Mouse (Mus musculus) heart, postnatal 0 days (tissue): ENCODE data around the gene Fut4. TPM values are rescaled to one million over a fixed set of nuclear protein-coding genes. Genes with fewer than 3 reads are reported as not detected.

ENCODE experiments used
- ATAC-seq: fragments of 200-750 bp; cut with Nextera tagmentation; 2 replicates; pipeline ENCODE4 v1.8.0; 2017; ENCODE audit warnings: low read depth, moderate number of reproducible peaks, moderate library complexity; ENCODE audit not compliant: insufficient read depth
- DNase-seq: peaks from one replicate; pipeline ENCODE4 v3.0.0-alpha.2; 2016; ENCODE audit warnings: low spot score
- H3K27ac ChIP-seq: fragments of 300-500 bp; sonication (generic); 2 replicates; pipeline ENCODE4 v1.5.1; 2014; ENCODE audit warnings: low read depth, mild to moderate bottlenecking
- H3K27me3 ChIP-seq: fragments of 300-500 bp; sonication (generic); 2 replicates; pipeline ENCODE4 v1.6.1; 2014; ENCODE audit warnings: low read length, mixed read lengths; ENCODE audit not compliant: control insufficient read depth, insufficient read depth
- H3K36me3 ChIP-seq: fragments of 300-500 bp; sonication (generic); replicated peaks from 2 replicates; pipeline ENCODE4 v1.6.1; 2014; ENCODE audit warnings: low read length, mixed read lengths; ENCODE audit not compliant: control insufficient read depth, insufficient read depth
- H3K4me1 ChIP-seq: fragments of 300-500 bp; sonication (generic); 2 replicates; pipeline ENCODE4 v1.6.1; 2014; ENCODE audit warnings: antibody characterized with exemption; ENCODE audit not compliant: control insufficient read depth, insufficient read depth
- H3K4me2 ChIP-seq: fragments of 300-500 bp; sonication (generic); 2 replicates; pipeline ENCODE4 v1.6.1; 2014; ENCODE audit warnings: low read depth, mild to moderate bottlenecking, low read length, moderate library complexity
- H3K4me3 ChIP-seq: fragments of 300-500 bp; sonication (generic); 2 replicates; pipeline ENCODE4 v1.5.1; 2014; ENCODE audit warnings: low read depth, low read length
- H3K9ac ChIP-seq: fragments of 300-500 bp; sonication (generic); replicated peaks from 2 replicates; pipeline ENCODE4 v1.6.1; 2014; ENCODE audit warnings: low read depth, low read length, mixed read lengths
- H3K9me3 ChIP-seq: fragments of 300-500 bp; sonication (generic); replicated peaks from 2 replicates; pipeline ENCODE4 v1.6.1; 2016; ENCODE audit warnings: low read length; ENCODE audit not compliant: control insufficient read depth
- CTCF ChIP-seq: IDR thresholded peaks from 2 replicates; pipeline ENCODE4 v1.5.1; 2016; ENCODE audit warnings: antibody characterized with exemption, control low read depth, low read depth
- EP300 ChIP-seq: IDR thresholded peaks from 2 replicates; pipeline ENCODE4 v1.6.1; 2016; ENCODE audit warnings: antibody characterized with exemption, low read depth
- WGBS: fragments of 180-500 bp; shearing (Covaris S2); extraction: QIAGEN DNeasy Blood & Tissue Kit; methylation state at CpG from one replicate; pipeline ENCODE4 v1.1.7; 2014; 5-methylcytosine and 5-hydroxymethylcytosine counted together
- polyA plus RNA-seq: library from polyadenylated mRNA; unstranded; fragments of >200 nt; fragmentation: Nextera tagmentation; extraction: Ambion mirVana; gene quantifications from 2 replicates; pipeline ENCODE4 v1.2.1, GENCODE M21; 2015
- total RNA-seq: library from RNA; depleted of rRNA; stranded (reverse); fragments of >200 nt; gene quantifications from 2 replicates; pipeline ENCODE4 v1.2.3, GENCODE M21; 2014; ENCODE audit warnings: low replicate concordance; rRNA removed

Fut4 gene
- total RNA-seq = 1.6 TPM in 1 of 2 replicates, not detected in the other
- 0.27 and 0.40 TPM in 2 replicates for polyA plus RNA-seq

- peak within 1 kb of the TSS; percentile 83 for H3K4me2 ChIP-seq
- ATAC-seq (peak; percentile 61), DNase-seq (peak; percentile 13)
- H3K27ac ChIP-seq = no peak within 1 kb of the TSS
- H3K4me1 ChIP-seq = no peaks in the 10 kb centered on the region
- TF ChIP-seq CTCF = no peak
- no peak for TF ChIP-seq EP300
- peak within 1 kb of the TSS; percentile 48 for H3K4me3 ChIP-seq
- no peaks in the 10 kb centered on the region for H3K36me3 ChIP-seq
- H3K9me3 ChIP-seq = no peaks in the 10 kb centered on the region
- 1% methylated on average over 28 of the region's 28 CpGs for WGBS
- peak within 1 kb of the TSS; percentile 40 for H3K9ac ChIP-seq
- H3K27me3 ChIP-seq = peaks cover 12% of the 10 kb centered on the region
These were observed at the start of gene Fut4 for GRCm38 (mm10) chr9:14752001-14752522. Gene Fut4, minus strand, starts transcription at chr9:14752393.

- DNase-seq = no peak
- peaks cover 40% of the 10 kb centered on the region for H3K36me3 ChIP-seq
- H3K9me3 ChIP-seq = no peaks in the 10 kb centered on the region
- no peak overlapping the region for H3K4me3 ChIP-seq
- no peak overlapping the region for H3K4me2 ChIP-seq
- ATAC-seq = no peak
- no peak overlapping the region for H3K27ac ChIP-seq
- H3K4me1 ChIP-seq = peaks cover 3% of the 10 kb centered on the region; the same call in 1 of the 2 replicates
- 90% methylated on average over 6 of the region's 6 CpGs for WGBS
- TF ChIP-seq EP300 (no peak), CTCF (no peak)
- no peaks in the 10 kb centered on the region for H3K27me3 ChIP-seq
- no peak overlapping the region for H3K9ac ChIP-seq
These were observed 35.2 kb upstream of the Fut4 start for GRCm38 (mm10) chr9:14787356-14787755.

- peak within 1 kb of the TSS; percentile 94 for H3K27ac ChIP-seq
- DNase-seq (peak; percentile 97), ATAC-seq (peak; percentile 99)
- H3K4me3 ChIP-seq = peak within 1 kb of the TSS; percentile 90
- H3K4me1 ChIP-seq = peaks cover 3% of the 10 kb centered on the region; the same call in 1 of the 2 replicates
- TF ChIP-seq EP300 (peak; percentile 88), CTCF (no peak)
- H3K9ac ChIP-seq = peak within 1 kb of the TSS; percentile 81
- peaks cover 41% of the 10 kb centered on the region for H3K36me3 ChIP-seq
- WGBS = under 1% methylated on average over 62 of the region's 62 CpGs
- no peaks in the 10 kb centered on the region for H3K9me3 ChIP-seq
- H3K4me2 ChIP-seq = peak within 1 kb of the TSS; percentile 94
- H3K27me3 ChIP-seq = no peaks in the 10 kb centered on the region
These were observed 32.1 kb upstream of the Fut4 start, which contains the start of the genes Mre11a and Ankrd49 for GRCm38 (mm10) chr9:14784039-14785002. Gene Mre11a, plus strand, starts transcription at chr9:14784654. Gene Ankrd49, minus strand, starts transcription at chr9:14784856.

- H3K9ac ChIP-seq = no peak overlapping the region
- no peaks in the 10 kb centered on the region for H3K9me3 ChIP-seq
- WGBS = 58% methylated on average over 13 of the region's 13 CpGs
- peaks cover 20% of the 10 kb centered on the region for H3K36me3 ChIP-seq
- no peaks in the 10 kb centered on the region for H3K4me1 ChIP-seq
- H3K27me3 ChIP-seq = no peaks in the 10 kb centered on the region
- TF ChIP-seq EP300 (no peak), CTCF (no peak)
- no peak overlapping the region for H3K4me2 ChIP-seq
- H3K27ac ChIP-seq = no peak overlapping the region
- H3K4me3 ChIP-seq = no peak overlapping the region
- ATAC-seq = no peak
- DNase-seq = no peak
These were observed 26.1 kb upstream of the Fut4 start for GRCm38 (mm10) chr9:14778341-14778740.

GRCm38 (mm10) chr9:14773813-14774212 lies 21.6 kb upstream of the Fut4 start:
- Histone ChIP-seq H3K9me3 (no peaks in the 10 kb centered on the region), H3K36me3 (no peaks in the 10 kb centered on the region), H3K4me3 (no peak overlapping the region), H3K4me2 (no peak overlapping the region), H3K4me1 (no peaks in the 10 kb centered on the region), H3K9ac (no peak overlapping the region), H3K27me3 (peaks cover 14% of the 10 kb centered on the region; the same call in 1 of the 2 replicates), H3K27ac (no peak overlapping the region)
- DNase-seq (peak; percentile 11), ATAC-seq (no peak)
- TF ChIP-seq EP300 (no peak), CTCF (peak; percentile 34)
- WGBS = 32% methylated on average over 2 of the region's 2 CpGs
